In the genomic region with DNA sequence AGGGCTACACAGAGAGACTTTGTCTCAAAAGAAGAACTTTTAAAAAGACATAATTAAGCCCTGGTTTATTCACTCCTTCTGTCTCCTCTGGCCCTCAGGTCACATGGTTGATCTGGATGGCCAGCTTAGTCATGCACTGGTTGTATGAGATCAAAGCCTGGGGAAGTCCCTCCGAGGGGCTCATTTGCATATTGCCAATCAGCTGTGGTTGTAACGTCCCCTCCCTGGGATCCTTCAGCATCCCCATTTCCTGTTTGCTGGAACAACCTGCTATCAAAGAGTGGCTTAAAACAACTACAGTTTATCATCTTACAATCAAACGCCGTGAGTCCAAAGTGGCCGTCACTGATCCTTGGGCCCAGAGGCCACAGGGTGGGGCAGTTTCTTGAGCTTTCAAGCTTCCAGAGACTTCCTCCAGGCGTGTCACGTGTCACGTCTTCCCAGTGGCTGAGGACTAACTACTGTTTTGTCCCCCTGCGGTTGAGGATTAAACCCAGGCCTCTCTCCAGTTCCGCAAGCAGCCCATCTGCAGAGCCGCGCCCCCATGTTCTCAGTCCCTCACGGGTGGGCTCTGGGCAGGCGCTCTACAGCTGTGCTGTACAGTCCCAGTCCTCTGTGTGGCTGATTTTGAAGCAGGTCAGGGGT, we compare ENCODE assay signal across 9 mouse cellular contexts. TPM values are rescaled to one million over a fixed set of nuclear protein-coding genes. Genes with fewer than 3 reads are reported as not detected.
DNase-seq lines count a peak whose midpoint lies in the region; ATAC-seq and TF ChIP-seq lines count a peak whose summit lies in the region.
"Had no signal": no experiment of that assay in that cellular context is flagged by ENCODE, and none has a peak within 500 bp of the region (broad histone marks: within the 10 kb centered on the region; RNA-seq: fewer than 3 reads in every experiment).

No protein-coding gene starts in this region.

- in situ Hi-C loops in Patski (cut with MboI; ENCODE audit: low pct_unique_long_range_greater_than_20kb), result loop anchor here (5.0 kb wide), 1 partner anchor 80 kb away; no protein-coding TSS in a partner anchor

- no peaks in the 10 kb centered on the region for H3K36me3 ChIP-seq in heart, embryonic 16.5 days (ENCODE audit: control insufficient read depth, insufficient read depth)
- H3K36me3 ChIP-seq in liver, embryonic 13.5 days, result no peaks in the 10 kb centered on the region
- H3K36me3 ChIP-seq: limb, embryonic 13.5 days had no signal

- H3K27ac ChIP-seq in heart, embryonic 16.5 days (ENCODE audit: low read length), result no peak overlapping the region
- no peak overlapping the region for H3K27ac ChIP-seq in liver, embryonic 13.5 days
- H3K27ac ChIP-seq: limb, embryonic 13.5 days had no signal

- TF ChIP-seq CTCF in Patski (IDR thresholded peaks at IDR 0.05), result no peak

- no peak overlapping the region for H3K4me3 ChIP-seq in heart, embryonic 16.5 days (ENCODE audit: low read length)
- no peak overlapping the region for H3K4me3 ChIP-seq in liver, embryonic 13.5 days (replicated peaks)
- H3K4me3 ChIP-seq: limb, embryonic 13.5 days had no signal

- no peaks in the 10 kb centered on the region for H3K9me3 ChIP-seq in heart, embryonic 16.5 days (replicated peaks; ENCODE audit: control insufficient read depth, low read length)
- H3K9me3 ChIP-seq in liver, embryonic 13.5 days (replicated peaks), result no peaks in the 10 kb centered on the region
- H3K9me3 ChIP-seq: limb, embryonic 13.5 days had no signal

- POLR2A ChIA-PET in Patski (lab: Charles Lee), result no interaction called here

- CTCF ChIA-PET in Patski (lab: Charles Lee), result interaction anchor here (0.9 to 2.5 kb wide), 7 partner anchors 8 to 128 kb away, joined by 3 to 9 read pairs (median 3); partner anchors contain the start of gene Cblc

- intact Hi-C loops in heart, postnatal 25 days (cut with DNase I), result no loop called here
- intact Hi-C loops in left cerebral cortex, postnatal 36 days (cut with DNase I), result no loop called here

- no peak for DNase-seq in heart, postnatal 25 days (ENCODE audit: low spot score)
- peak; percentile 35 for DNase-seq in Patski (ENCODE audit: low read depth, low spot score)
- DNase-seq in liver, embryonic 13.5 days, result no peak
- DNase-seq in thymus, postnatal 36 days, result no peak
- no peak for DNase-seq in kidney, adult 9 months
- no peak for DNase-seq in left cerebral cortex, postnatal 36 days (ENCODE audit: low spot score in 2 of 2)

- 46% methylated on average over 14 of the region's 14 CpGs for WGBS in heart, embryonic 16.5 days
- 20% methylated on average over 14 of the region's 14 CpGs for WGBS in liver, embryonic 13.5 days (ENCODE audit: insufficient replicate concordance)

- 0 out of 2 replicates have a peak, but pooled peaks have one; percentile 7 for ATAC-seq in heart, embryonic 16.5 days (replicated peaks; ENCODE audit: extremely low read depth, insufficient read depth, low FRiP score)
- peak; percentile 64 for ATAC-seq in Patski
- peak; percentile 58 for ATAC-seq in liver, embryonic 13.5 days (ENCODE audit: low read depth)
- peak; percentile 56 for ATAC-seq in neutrophil, adult 5-6 weeks (ENCODE audit: extremely low read depth, insufficient number of reproducible peaks, low FRiP score, poor library complexity, severe bottlenecking)

- no peaks in the 10 kb centered on the region for H3K27me3 ChIP-seq in heart, embryonic 16.5 days (ENCODE audit: control insufficient read depth, insufficient read depth, low read length)
- no peaks in the 10 kb centered on the region for H3K27me3 ChIP-seq in Patski
- no peaks in the 10 kb centered on the region for H3K27me3 ChIP-seq in liver, embryonic 13.5 days
- H3K27me3 ChIP-seq: limb, embryonic 13.5 days had no signal

- no peaks in the 10 kb centered on the region for H3K4me1 ChIP-seq in heart, embryonic 16.5 days (ENCODE audit: control insufficient read depth, insufficient read depth, low read length)
- H3K4me1 ChIP-seq in liver, embryonic 13.5 days (replicated peaks), result peaks cover 18% of the 10 kb centered on the region
- H3K4me1 ChIP-seq: limb, embryonic 13.5 days had no signal

- H3K4me2 ChIP-seq in heart, embryonic 16.5 days (ENCODE audit: low read depth, low read length), result no peak overlapping the region
- H3K4me2 ChIP-seq in liver, embryonic 13.5 days, result peak overlapping the region; percentile 11; the same call in 1 of the 2 replicates
- H3K4me2 ChIP-seq: limb, embryonic 13.5 days had no signal

- H3K9ac ChIP-seq in heart, embryonic 16.5 days (ENCODE audit: low read length), result no peak overlapping the region
- no peak overlapping the region for H3K9ac ChIP-seq in liver, embryonic 13.5 days
- H3K9ac ChIP-seq: limb, embryonic 13.5 days had no signal

RNA-seq across cellular contexts. Expression of gene Ceacam19, which starts 10.9 kb away (rescaled TPM):
- 0.04 TPM in 1 of 2 replicates, not detected in the other for polyA plus RNA-seq in heart, embryonic 16.5 days (2015; fragmentation: Nextera tagmentation; extraction: Ambion mirVana)
- total RNA-seq in heart, postnatal 25 days (2021), result not detected
- 0.21 TPM for polyA plus RNA-seq in Patski (2021)
- polyA plus RNA-seq in liver, embryonic 13.5 days (2015; fragmentation: Nextera tagmentation; extraction: Ambion mirVana), result not detected in 2 replicates
- 0.47 TPM in 1 of 2 replicates, not detected in the other for total RNA-seq in neutrophil, adult 5-6 weeks (2017)
- not detected for total RNA-seq in left cerebral cortex, postnatal 36 days (2021)

RNA-seq across cellular contexts. Expression of gene Ceacam16, which starts 15.8 kb away (rescaled TPM):
- polyA plus RNA-seq in heart, embryonic 16.5 days (2015; fragmentation: Nextera tagmentation; extraction: Ambion mirVana), result not detected in 2 replicates
- total RNA-seq in heart, postnatal 25 days (2021), result under 1 TPM in 1 of 2 experiments, not detected in 1; 0.42 TPM
- polyA plus RNA-seq in Patski (2021), result not detected
- polyA plus RNA-seq in liver, embryonic 13.5 days (2015; fragmentation: Nextera tagmentation; extraction: Ambion mirVana), result not detected in 2 replicates
- 3.3 and 5.2 TPM in 2 replicates for total RNA-seq in neutrophil, adult 5-6 weeks (2017)
- total RNA-seq in left cerebral cortex, postnatal 36 days (2021), result not detected
- polyA plus RNA-seq: limb, embryonic 13.5 days had no signal

RNA-seq across cellular contexts. Expression of gene Gm19345, which starts 25.1 kb away (rescaled TPM):
- polyA plus RNA-seq in heart, embryonic 16.5 days (2015; fragmentation: Nextera tagmentation; extraction: Ambion mirVana), result not detected in 2 replicates
- total RNA-seq in heart, postnatal 25 days (2021), result not detected
- polyA plus RNA-seq in Patski (2021), result 0.10 TPM
- not detected in 2 replicates for polyA plus RNA-seq in liver, embryonic 13.5 days (2015; fragmentation: Nextera tagmentation; extraction: Ambion mirVana)
- total RNA-seq in neutrophil, adult 5-6 weeks (2017), result 1.6 TPM in 1 of 2 replicates, not detected in the other
- total RNA-seq in left cerebral cortex, postnatal 36 days (2021), result 1 to 10 TPM; 1.2 to 2.1 TPM
- polyA plus RNA-seq: limb, embryonic 13.5 days had no signal

RNA-seq across cellular contexts. Expression of gene Pvr, which starts 44.1 kb away (rescaled TPM):
- polyA plus RNA-seq in heart, embryonic 16.5 days (2015; fragmentation: Nextera tagmentation; extraction: Ambion mirVana), result 17.6 and 19.0 TPM in 2 replicates
- 10 to 100 TPM; 19.3 to 20.1 TPM for total RNA-seq in heart, postnatal 25 days (2021)
- polyA plus RNA-seq in Patski (2021), result 38.0 TPM
- 1.9 and 2.2 TPM in 2 replicates for polyA plus RNA-seq in liver, embryonic 13.5 days (2015; fragmentation: Nextera tagmentation; extraction: Ambion mirVana)
- 6.8 and 9.2 TPM in 2 replicates for total RNA-seq in neutrophil, adult 5-6 weeks (2017)
- total RNA-seq in left cerebral cortex, postnatal 36 days (2021), result 10 to 100 TPM; 10.7 to 12.0 TPM

RNA-seq across cellular contexts. Expression of gene Bcl3, which starts 54.3 kb away (rescaled TPM):
- polyA plus RNA-seq in heart, embryonic 16.5 days (2015; fragmentation: Nextera tagmentation; extraction: Ambion mirVana), result 3.1 and 4.1 TPM in 2 replicates
- total RNA-seq in heart, postnatal 25 days (2021), result 1 to 10 TPM; 3.0 to 3.9 TPM
- polyA plus RNA-seq in Patski (2021), result 70.5 TPM
- polyA plus RNA-seq in liver, embryonic 13.5 days (2015; fragmentation: Nextera tagmentation; extraction: Ambion mirVana), result 3.0 and 3.9 TPM in 2 replicates
- 59.9 and 60.2 TPM in 2 replicates for total RNA-seq in neutrophil, adult 5-6 weeks (2017)
- total RNA-seq in left cerebral cortex, postnatal 36 days (2021), result under 1 TPM; 0.27 to 0.32 TPM

Comparison
In these comparisons a context has a peak if more than half of its experiments do, and no peak if none do; other contexts are left out.
1. ATAC-seq: peak in every context shown above with its lines; median percentile 64 in Patski; 58 in liver, embryonic 13.5 days; 56 in neutrophil, adult 5-6 weeks; 7 in heart, embryonic 16.5 days.